21 mouse cellular contexts compared by ENCODE assay signal in genomic region chr16:49580708-49581107, GRCm38 (mm10).
DNase-seq lines count a peak whose midpoint lies in the region; TF ChIP-seq lines count a peak whose summit lies in the region.
"Had no signal": no experiment of that assay in that cellular context is flagged by ENCODE, and none has a peak within 500 bp of the region (broad histone marks: within the 10 kb centered on the region; RNA-seq: fewer than 3 reads in every experiment).

No protein-coding gene starts in this region.

- 80% methylated on average over 6 of the region's 6 CpGs for WGBS in kidney, adult 2 months

- H3K4me3 ChIP-seq in gastrocnemius, adult 2 months: no peak overlapping the region
- no peak overlapping the region for H3K4me3 ChIP-seq in kidney, adult 2 months (ENCODE audit: insufficient read depth, low read depth, low read length)
- H3K4me3 ChIP-seq in layer of hippocampus, adult 2 months: no peak overlapping the region
- H3K4me3 ChIP-seq: forebrain, embryonic 13.5 days; limb, embryonic 15.5 days; liver, embryonic 15.5 days; midbrain, embryonic 10.5 days; myocyte; neural tube, embryonic 13.5 days; stomach, embryonic 15.5 days had no signal

- no peaks in the 10 kb centered on the region for H3K36me3 ChIP-seq in kidney, adult 2 months (ENCODE audit: control insufficient read depth, insufficient read depth, low read length)
- H3K36me3 ChIP-seq: limb, embryonic 15.5 days; liver, embryonic 15.5 days; midbrain, embryonic 10.5 days; neural tube, embryonic 13.5 days; stomach, embryonic 15.5 days had no signal

- no peak for TF ChIP-seq CTCF in gastrocnemius, adult 2 months (IDR thresholded peaks at IDR 0.05)
- no peak for TF ChIP-seq CTCF in kidney, adult 2 months (conservative IDR thresholded peaks at IDR 0.05; ENCODE audit: insufficient read depth, insufficient read length, low read depth, low read length)
- no peak for TF ChIP-seq CTCF in layer of hippocampus, adult 2 months (conservative IDR thresholded peaks at IDR 0.05)

- intact Hi-C loops in gastrocnemius, adult 2 months (cut with DNase I): no loop called here

- H3K27ac ChIP-seq in gastrocnemius, adult 2 months: peak overlapping the region; percentile 16
- no peak overlapping the region for H3K27ac ChIP-seq in kidney, adult 2 months (ENCODE audit: insufficient read depth, low read depth, low read length)
- H3K27ac ChIP-seq in layer of hippocampus, adult 2 months: no peak overlapping the region
- H3K27ac ChIP-seq: forebrain, embryonic 13.5 days; hindbrain, postnatal 0 days; limb, embryonic 15.5 days; liver, embryonic 15.5 days; macrophage; midbrain, embryonic 10.5 days; neural tube, embryonic 13.5 days; stomach, embryonic 15.5 days had no signal

- H3K4me1 ChIP-seq in kidney, adult 2 months (ENCODE audit: control insufficient read depth, insufficient read depth, low read length): no peaks in the 10 kb centered on the region
- H3K4me1 ChIP-seq: forebrain, embryonic 13.5 days; limb, embryonic 15.5 days; liver, embryonic 15.5 days; midbrain, embryonic 10.5 days; neural tube, embryonic 13.5 days; stomach, embryonic 15.5 days had no signal

- TF ChIP-seq POLR2A in kidney, adult 2 months (IDR thresholded peaks at IDR 0.05; ENCODE audit: low read depth, low read length): no peak

- DNase-seq in gastrocnemius, adult 2 months: no peak
- no peak for DNase-seq in gastrocnemius, postnatal 4 days (ENCODE audit: low spot score in 2 of 2)
- peak; percentile 32 for DNase-seq in kidney, adult 2 months
- DNase-seq in kidney, postnatal 25 days: no peak
- DNase-seq in lung, adult 18-20 months: peak; percentile 18 to 44
- peak; percentile 70 for DNase-seq in lung, postnatal 25 days (ENCODE audit: low spot score)
- no peak for DNase-seq in layer of hippocampus, adult 2 months (ENCODE audit: low spot score in 2 of 2)
- DNase-seq: adrenal gland, postnatal 10 days; cerebellum, adult 9-10 months; left cerebral cortex, postnatal 4 days; right cerebral cortex, adult 18-20 months; thymus, postnatal 25 days had no signal

- H3K27me3 ChIP-seq in kidney, adult 2 months (replicated peaks; ENCODE audit: control insufficient read depth, insufficient read depth, low read length): no peaks in the 10 kb centered on the region
- H3K27me3 ChIP-seq: forebrain, embryonic 13.5 days; limb, embryonic 15.5 days; liver, embryonic 15.5 days; neural tube, embryonic 13.5 days; stomach, embryonic 15.5 days had no signal

Comparison
In these comparisons a context has a peak if more than half of its experiments do, and no peak if none do; other contexts are left out.
1. DNase-seq: peak in kidney, adult 2 months (single experiment), lung, adult 18-20 months (2 of 2) and lung, postnatal 25 days (single experiment); none in gastrocnemius, adult 2 months (single experiment), gastrocnemius, postnatal 4 days (0 of 2), kidney, postnatal 25 days (0 of 2) and layer of hippocampus, adult 2 months (0 of 2).